In the genomic region with DNA sequence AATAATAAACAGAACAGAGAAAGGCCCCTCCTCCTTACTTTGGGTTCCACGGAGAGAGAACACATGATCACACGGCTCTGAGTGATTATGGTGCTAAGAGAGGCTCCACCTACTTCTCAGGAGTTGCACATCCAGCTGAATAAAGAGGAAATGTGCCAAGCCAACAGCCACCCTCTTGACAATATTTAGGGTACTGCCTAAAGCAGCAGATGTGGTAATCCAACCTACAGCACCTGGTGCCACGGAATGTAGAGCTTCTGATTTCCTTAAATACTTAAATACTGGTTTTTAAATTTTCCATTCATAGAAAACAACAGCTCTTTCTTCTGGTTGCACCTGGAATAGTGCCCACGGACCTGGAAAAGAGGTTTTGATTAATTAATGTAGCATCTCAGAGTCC, we compare ENCODE assay signal across 43 mouse cellular contexts. TPM values are rescaled to one million over a fixed set of nuclear protein-coding genes. Genes with fewer than 3 reads are reported as not detected.
"Had no signal": no experiment of that assay in that cellular context is flagged by ENCODE, and none has a peak within 500 bp of the region (broad histone marks: within the 10 kb centered on the region; RNA-seq: fewer than 3 reads in every experiment).

No protein-coding gene starts in this region.

- H3K4me3 ChIP-seq: heart, embryonic 12.5 days; heart, embryonic 13.5 days; heart, embryonic 15.5 days; hindbrain, embryonic 10.5 days; hindbrain, embryonic 12.5 days; hindbrain, embryonic 13.5 days; hindbrain, embryonic 15.5 days; intestine, embryonic 15.5 days; kidney, embryonic 15.5 days; layer of hippocampus, adult 2 months; left cerebral cortex, adult 2 months had no signal

- H3K27ac ChIP-seq: heart, embryonic 13.5 days; heart, embryonic 15.5 days; hindbrain, embryonic 10.5 days; hindbrain, embryonic 12.5 days; hindbrain, embryonic 13.5 days; hindbrain, embryonic 14.5 days; hindbrain, embryonic 15.5 days; hindbrain, postnatal 0 days; intestine, embryonic 15.5 days; kidney, embryonic 15.5 days; kidney, postnatal 0 days; layer of hippocampus, adult 2 months; left cerebral cortex, adult 2 months had no signal

- H3K4me2 ChIP-seq: heart, embryonic 11.5 days; heart, embryonic 12.5 days; heart, embryonic 13.5 days; heart, embryonic 15.5 days; hindbrain, embryonic 12.5 days; hindbrain, embryonic 13.5 days; hindbrain, embryonic 14.5 days; hindbrain, embryonic 15.5 days; intestine, embryonic 15.5 days; kidney, embryonic 15.5 days had no signal

- DNase-seq: heart, postnatal 10 days; heart, postnatal 14 days; heart, postnatal 36 days; heart, postnatal 4 days; kidney, adult 11 months; kidney, adult 18-20 months; kidney, adult 2 months; kidney, adult 8-10 months; kidney, adult 9 months; kidney, postnatal 10 days; kidney, postnatal 14 days; kidney, postnatal 25 days; kidney, postnatal 36 days; kidney, postnatal 4 days; layer of hippocampus, adult 9-11 months; layer of hippocampus, postnatal 36 days had no signal

- H3K27me3 ChIP-seq: heart, embryonic 12.5 days; heart, embryonic 13.5 days; heart, embryonic 15.5 days; hindbrain, embryonic 12.5 days; hindbrain, embryonic 13.5 days; hindbrain, embryonic 15.5 days; intestine, embryonic 15.5 days; kidney, embryonic 15.5 days had no signal

- H3K36me3 ChIP-seq: heart, embryonic 12.5 days; heart, embryonic 13.5 days; heart, embryonic 15.5 days; hindbrain, embryonic 10.5 days; hindbrain, embryonic 12.5 days; hindbrain, embryonic 13.5 days; hindbrain, embryonic 15.5 days; intestine, embryonic 15.5 days; kidney, embryonic 15.5 days had no signal

- H3K9ac ChIP-seq: heart, embryonic 12.5 days; heart, embryonic 13.5 days; heart, embryonic 15.5 days; hindbrain, embryonic 12.5 days; hindbrain, embryonic 13.5 days; hindbrain, embryonic 14.5 days; hindbrain, embryonic 15.5 days; intestine, embryonic 15.5 days; kidney, embryonic 15.5 days had no signal

- ATAC-seq: hindbrain, embryonic 16.5 days; hindbrain, postnatal 0 days; inflammation-experienced regulatory T-cells, adult 6 months; intestine, embryonic 15.5 days; intestine, embryonic 16.5 days; intestine, postnatal 0 days had no signal

- H3K9me3 ChIP-seq: heart, embryonic 12.5 days; heart, embryonic 13.5 days; heart, embryonic 15.5 days; hindbrain, embryonic 10.5 days; hindbrain, embryonic 12.5 days; hindbrain, embryonic 13.5 days; hindbrain, embryonic 15.5 days; intestine, embryonic 15.5 days; kidney, embryonic 15.5 days had no signal

- H3K4me1 ChIP-seq: heart, embryonic 12.5 days; heart, embryonic 13.5 days; heart, embryonic 15.5 days; hindbrain, embryonic 10.5 days; hindbrain, embryonic 12.5 days; hindbrain, embryonic 13.5 days; hindbrain, embryonic 15.5 days; intestine, embryonic 15.5 days; kidney, embryonic 15.5 days had no signal

RNA-seq across cellular contexts. Expression of a gene that starts 7.1 kb away (rescaled TPM):
- polyA plus RNA-seq: heart, embryonic 11.5 days; heart, embryonic 12.5 days; heart, embryonic 13.5 days; heart, embryonic 14.5 days; heart, embryonic 15.5 days; heart, embryonic 16.5 days; heart, postnatal 0 days; hindbrain, embryonic 10.5 days; hindbrain, embryonic 11.5 days; hindbrain, embryonic 12.5 days; hindbrain, embryonic 13.5 days; hindbrain, embryonic 14.5 days; hindbrain, embryonic 15.5 days; hindbrain, embryonic 16.5 days; hindbrain, postnatal 0 days; inflammation-experienced regulatory T-cells, adult 6 months; intestine, embryonic 14.5 days; intestine, embryonic 15.5 days; intestine, embryonic 16.5 days; intestine, postnatal 0 days; kidney, adult 2 months; kidney, embryonic 14.5 days; kidney, embryonic 15.5 days; kidney, embryonic 16.5 days; kidney, postnatal 0 days; large intestine, adult 2 months had no signal
